Mouse (Mus musculus) stomach, embryonic 16.5 days (tissue): Measurements from ENCODE around the gene Myzap. TPM values are rescaled to one million over a fixed set of nuclear protein-coding genes. Genes with fewer than 3 reads are reported as not detected.

Experiments
- ATAC-seq: fragments of 200-750 bp; cut with Nextera tagmentation; 2 replicates; pipeline ENCODE4 v1.8.0; 2017; ENCODE audit warnings: moderate number of reproducible peaks, moderate TSS enrichment; ENCODE audit not compliant: insufficient read depth, low FRiP score
- H3K27ac ChIP-seq: fragments of 300-500 bp; sonication (generic); 2 replicates; pipeline ENCODE4 v1.5.1; 2014; ENCODE audit warnings: low read length
- H3K27me3 ChIP-seq: fragments of 300-500 bp; sonication (generic); 2 replicates; pipeline ENCODE4 v1.6.1; 2014; ENCODE audit warnings: low read length, control low read depth, mixed read lengths; ENCODE audit not compliant: control insufficient read depth, insufficient read depth
- H3K36me3 ChIP-seq: fragments of 300-500 bp; sonication (generic); 2 replicates; pipeline ENCODE4 v1.6.1; 2014; ENCODE audit warnings: low read length; ENCODE audit not compliant: control insufficient read depth, insufficient read depth
- H3K4me1 ChIP-seq: fragments of 300-500 bp; sonication (generic); 2 replicates; pipeline ENCODE4 v1.6.1; 2014; ENCODE audit warnings: low read length, control low read depth, mixed read lengths; ENCODE audit not compliant: control insufficient read depth, insufficient read depth
- H3K4me2 ChIP-seq: fragments of 300-500 bp; sonication (generic); 2 replicates; pipeline ENCODE4 v1.6.1; 2014; ENCODE audit warnings: low read depth, low read length, mixed read lengths
- H3K4me3 ChIP-seq: fragments of 300-500 bp; sonication (generic); replicated peaks from 2 replicates; pipeline ENCODE4 v1.5.1; 2014; ENCODE audit warnings: mild to moderate bottlenecking, low read length
- H3K9ac ChIP-seq: fragments of 300-500 bp; sonication (generic); 2 replicates; pipeline ENCODE4 v1.6.1; 2014; ENCODE audit warnings: low read length
- H3K9me3 ChIP-seq: fragments of 300-500 bp; sonication (generic); replicated peaks from 2 replicates; pipeline ENCODE4 v1.6.1; 2016; ENCODE audit warnings: low read length, control low read depth; ENCODE audit not compliant: control insufficient read depth
- WGBS: fragments of 180-500 bp; shearing (Covaris S2); extraction: QIAGEN DNeasy Blood & Tissue Kit; methylation state at CpG from one replicate; pipeline ENCODE4 v1.1.7; 2014; 5-methylcytosine and 5-hydroxymethylcytosine counted together
- polyA plus RNA-seq: library from polyadenylated mRNA; unstranded; fragments of >200 nt; fragmentation: Nextera tagmentation; extraction: Ambion mirVana; gene quantifications from 2 replicates; pipeline ENCODE4 v1.2.1, GENCODE M21; 2015

Gene Myzap
- polyA plus RNA-seq, 1 experiment from 2014 or later: 16.4 TPM

GRCm38 (mm10) chr9:71611876-71612275 is 19.7 kb upstream of the Myzap start:
- no peak overlapping the region for H3K9ac ChIP-seq
- no peaks in the 10 kb centered on the region for H3K36me3 ChIP-seq
- no peaks in the 10 kb centered on the region for H3K9me3 ChIP-seq
- no peak overlapping the region for H3K27ac ChIP-seq
- ATAC-seq: no peak
- no peaks in the 10 kb centered on the region for H3K27me3 ChIP-seq
- H3K4me1 ChIP-seq: no peaks in the 10 kb centered on the region
- WGBS: 78% methylated on average over 4 of the region's 4 CpGs
- H3K4me3 ChIP-seq: no peak overlapping the region
- no peak overlapping the region for H3K4me2 ChIP-seq

GRCm38 (mm10) chr9:71609010-71609409 is 16.9 kb upstream of the Myzap start:
- Histone ChIP-seq H3K9ac (no peak overlapping the region), H3K4me2 (no peak overlapping the region), H3K36me3 (no peaks in the 10 kb centered on the region), H3K4me1 (no peaks in the 10 kb centered on the region), H3K27me3 (no peaks in the 10 kb centered on the region), H3K4me3 (no peak overlapping the region), H3K27ac (no peak overlapping the region), H3K9me3 (no peaks in the 10 kb centered on the region)
- no peak for ATAC-seq
- WGBS: 50% methylated on average over 6 of the region's 6 CpGs

GRCm38 (mm10) chr9:71606296-71607057 is 14.3 kb upstream of the Myzap start:
- no peaks in the 10 kb centered on the region for H3K4me1 ChIP-seq
- H3K9ac ChIP-seq: no peak overlapping the region
- H3K4me2 ChIP-seq: no peak overlapping the region
- H3K36me3 ChIP-seq: no peaks in the 10 kb centered on the region
- no peak overlapping the region for H3K4me3 ChIP-seq
- peak; percentile 65; the same call in 1 of the 2 replicates for ATAC-seq
- H3K27me3 ChIP-seq: no peaks in the 10 kb centered on the region
- H3K9me3 ChIP-seq: no peaks in the 10 kb centered on the region
- H3K27ac ChIP-seq: peak overlapping the region; percentile 27; the same call in 1 of the 2 replicates
- 64% methylated on average over 13 of the region's 13 CpGs for WGBS

GRCm38 (mm10) chr9:71604914-71605635 is 12.9 kb upstream of the Myzap start:
- no peaks in the 10 kb centered on the region for H3K27me3 ChIP-seq
- no peak overlapping the region for H3K4me2 ChIP-seq
- no peak overlapping the region for H3K27ac ChIP-seq
- H3K9ac ChIP-seq: no peak overlapping the region
- WGBS: 41% methylated on average over 6 of the region's 6 CpGs
- ATAC-seq: no peak
- H3K36me3 ChIP-seq: no peaks in the 10 kb centered on the region
- no peak overlapping the region for H3K4me3 ChIP-seq
- no peaks in the 10 kb centered on the region for H3K9me3 ChIP-seq
- no peaks in the 10 kb centered on the region for H3K4me1 ChIP-seq

GRCm38 (mm10) chr9:71599861-71600260 is 7.7 kb upstream of the Myzap start:
- H3K36me3 ChIP-seq: no peaks in the 10 kb centered on the region
- 72% methylated on average over 7 of the region's 7 CpGs for WGBS
- ATAC-seq: no peak
- H3K4me3 ChIP-seq: no peak overlapping the region
- H3K27me3 ChIP-seq: no peaks in the 10 kb centered on the region
- no peaks in the 10 kb centered on the region for H3K9me3 ChIP-seq
- no peak overlapping the region for H3K9ac ChIP-seq
- H3K27ac ChIP-seq: no peak overlapping the region
- no peaks in the 10 kb centered on the region for H3K4me1 ChIP-seq
- H3K4me2 ChIP-seq: no peak overlapping the region

GRCm38 (mm10) chr9:71596888-71597287 is 4.7 kb upstream of the Myzap start:
- Histone ChIP-seq H3K4me2 (no peak overlapping the region), H3K9me3 (no peaks in the 10 kb centered on the region), H3K27ac (no peak overlapping the region), H3K27me3 (no peaks in the 10 kb centered on the region), H3K4me3 (no peak overlapping the region), H3K9ac (no peak overlapping the region), H3K4me1 (peaks cover 7% of the 10 kb centered on the region; the same call in 1 of the 2 replicates), H3K36me3 (no peaks in the 10 kb centered on the region)
- 51% methylated on average over 6 of the region's 6 CpGs for WGBS
- no peak for ATAC-seq

- Histone ChIP-seq H3K4me3 (peak overlapping the region; percentile 60), H3K4me2 (peak overlapping the region; percentile 70), H3K27ac (peak overlapping the region; percentile 29; the same call in 1 of the 2 replicates), H3K4me1 (peaks cover 7% of the 10 kb centered on the region; the same call in 1 of the 2 replicates), H3K27me3 (no peaks in the 10 kb centered on the region), H3K9ac (peak overlapping the region; percentile 75), H3K36me3 (no peaks in the 10 kb centered on the region), H3K9me3 (no peaks in the 10 kb centered on the region)
- peak; percentile 18; the same call in 1 of the 2 replicates for ATAC-seq
- WGBS: 25% methylated on average over 6 of the region's 6 CpGs
Observed at GRCm38 (mm10) chr9:71592577-71593285, 571 bp upstream of the Myzap start.

- peak overlapping the region; percentile 60 for H3K4me3 ChIP-seq
- H3K4me1 ChIP-seq: peaks cover 7% of the 10 kb centered on the region; the same call in 1 of the 2 replicates
- H3K36me3 ChIP-seq: no peaks in the 10 kb centered on the region
- H3K27ac ChIP-seq: no peak overlapping the region
- 23% methylated on average over 5 of the region's 5 CpGs for WGBS
- ATAC-seq: no peak
- no peaks in the 10 kb centered on the region for H3K27me3 ChIP-seq
- H3K9me3 ChIP-seq: no peaks in the 10 kb centered on the region
- no peak overlapping the region for H3K9ac ChIP-seq
- peak overlapping the region; percentile 70 for H3K4me2 ChIP-seq
Observed at GRCm38 (mm10) chr9:71591106-71591505, 1.1 kb downstream of the Myzap start.
